Mouse (Mus musculus): ENCODE measurements at regions not wholly inside any gene's neighbourhood (a gene's known extent, or its start where the extent isn't known, plus 50 kb on each side); places are given as distances from the start of the nearest gene placed in this dataset.
A peak's percentile ranks its signal among the peaks of the same experiment; 100 is the strongest.

- no peak for DNase-seq (ENCODE audit: low spot score)
- H3K4me1 ChIP-seq (ENCODE audit: control insufficient read depth, insufficient read depth, low read length): no peaks in the 10 kb centered on the region
- H3K27ac ChIP-seq (replicated peaks; ENCODE audit: low read depth, low read length): no peak overlapping the region
- no peak overlapping the region for H3K4me3 ChIP-seq (replicated peaks; ENCODE audit: low read length)
- no peak for ATAC-seq (ENCODE audit: low FRiP score, low read depth)
- no peak overlapping the region for H3K9ac ChIP-seq (ENCODE audit: low read depth, low read length, severe bottlenecking)
- no peak for TF ChIP-seq POLR2A (IDR thresholded peaks at IDR 0.05; ENCODE audit: borderline replicate concordance, extremely low read depth, insufficient read depth, insufficient read length)
- H3K4me2 ChIP-seq (replicated peaks; ENCODE audit: low read depth, low read length, severe bottlenecking): no peak overlapping the region
- H3K27me3 ChIP-seq (ENCODE audit: control insufficient read depth, insufficient read depth, low read length): no peaks in the 10 kb centered on the region
- WGBS: 53% methylated on average over 3 of the region's 3 CpGs
- no peaks in the 10 kb centered on the region for H3K36me3 ChIP-seq (ENCODE audit: control insufficient read depth, insufficient read depth, low read length)
- no peaks in the 10 kb centered on the region for H3K9me3 ChIP-seq (ENCODE audit: control insufficient read depth, low read length)
Observed at GRCm38 (mm10) chr7:40752195-40752594, 145.9 kb upstream of the Vstm2b start.

GRCm38 (mm10) chr7:40753490-40753889 is 144.6 kb upstream of the Vstm2b start:
- no peak for ATAC-seq (ENCODE audit: low FRiP score, low read depth)
- Histone ChIP-seq H3K27me3 (ENCODE audit: control insufficient read depth, insufficient read depth, low read length) (no peaks in the 10 kb centered on the region), H3K27ac (replicated peaks; ENCODE audit: low read depth, low read length) (no peak overlapping the region), H3K4me1 (ENCODE audit: control insufficient read depth, insufficient read depth, low read length) (no peaks in the 10 kb centered on the region), H3K9ac (ENCODE audit: low read depth, low read length, severe bottlenecking) (no peak overlapping the region), H3K4me2 (replicated peaks; ENCODE audit: low read depth, low read length, severe bottlenecking) (no peak overlapping the region), H3K9me3 (ENCODE audit: control insufficient read depth, low read length) (no peaks in the 10 kb centered on the region), H3K36me3 (ENCODE audit: control insufficient read depth, insufficient read depth, low read length) (no peaks in the 10 kb centered on the region), H3K4me3 (replicated peaks; ENCODE audit: low read length) (no peak overlapping the region)
- WGBS: 54% methylated on average over 1 of the region's 1 CpGs
- peak; percentile 33 for DNase-seq (ENCODE audit: low spot score)
- TF ChIP-seq POLR2A (IDR thresholded peaks at IDR 0.05; ENCODE audit: borderline replicate concordance, extremely low read depth, insufficient read depth, insufficient read length): no peak

DNA sequence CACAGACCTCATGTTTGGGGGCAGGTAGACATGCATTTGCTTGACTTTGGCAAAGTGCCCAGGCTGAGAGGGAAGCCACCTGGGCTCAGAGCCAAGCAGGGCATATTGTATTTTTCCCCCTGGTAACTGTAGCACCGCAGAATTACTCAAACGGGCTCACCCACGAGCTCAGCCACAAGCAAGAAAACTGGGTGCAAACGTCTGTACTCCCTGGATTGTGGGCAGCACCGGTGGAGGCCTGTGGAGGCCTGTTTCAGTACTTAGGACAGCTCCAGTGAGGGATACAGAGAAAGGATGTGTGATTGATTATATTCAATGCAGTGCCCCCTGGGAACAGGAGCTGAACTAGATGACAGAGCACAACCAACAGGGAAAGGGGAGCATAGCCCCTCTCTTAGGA is 135.6 kb upstream of the Vstm2b start:
- WGBS: 3% methylated on average over 5 of the region's 5 CpGs
- DNase-seq (ENCODE audit: low spot score) (peak; percentile 70), ATAC-seq (ENCODE audit: low FRiP score, low read depth) (no peak)
- no peaks in the 10 kb centered on the region for H3K36me3 ChIP-seq (ENCODE audit: control insufficient read depth, insufficient read depth, low read length)
- no peak overlapping the region for H3K4me2 ChIP-seq (replicated peaks; ENCODE audit: low read depth, low read length, severe bottlenecking)
- H3K4me3 ChIP-seq (replicated peaks; ENCODE audit: low read length): no peak overlapping the region
- H3K9ac ChIP-seq (ENCODE audit: low read depth, low read length, severe bottlenecking): no peak overlapping the region
- H3K4me1 ChIP-seq (ENCODE audit: control insufficient read depth, insufficient read depth, low read length): no peaks in the 10 kb centered on the region
- no peak for TF ChIP-seq POLR2A (IDR thresholded peaks at IDR 0.05; ENCODE audit: borderline replicate concordance, extremely low read depth, insufficient read depth, insufficient read length)
- no peaks in the 10 kb centered on the region for H3K9me3 ChIP-seq (ENCODE audit: control insufficient read depth, low read length)
- H3K27ac ChIP-seq (replicated peaks; ENCODE audit: low read depth, low read length): no peak overlapping the region
- no peaks in the 10 kb centered on the region for H3K27me3 ChIP-seq (ENCODE audit: control insufficient read depth, insufficient read depth, low read length)

DNA sequence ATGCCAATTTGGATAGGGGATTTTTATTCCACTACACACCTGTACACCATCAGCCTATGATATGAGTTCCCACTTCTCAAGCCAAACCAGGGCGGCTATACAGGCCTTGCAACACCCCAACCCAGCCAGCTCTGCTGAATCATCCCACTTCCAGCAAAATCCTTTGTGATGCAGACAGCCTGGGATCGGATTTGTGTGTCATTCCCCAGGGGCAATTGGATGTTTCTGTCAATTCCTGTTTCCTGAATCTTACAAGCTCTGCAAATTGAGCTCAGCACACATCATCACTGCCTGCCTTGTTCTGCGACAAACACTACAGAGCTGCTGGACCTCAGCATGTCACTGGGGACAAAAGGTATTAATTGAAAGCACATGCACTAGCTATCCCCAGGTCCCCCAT is 132.0 kb upstream of the Vstm2b start:
- no peak overlapping the region for H3K4me2 ChIP-seq (replicated peaks; ENCODE audit: low read depth, low read length, severe bottlenecking)
- no peak for DNase-seq (ENCODE audit: low spot score)
- no peak overlapping the region for H3K9ac ChIP-seq (ENCODE audit: low read depth, low read length, severe bottlenecking)
- WGBS: 46% methylated on average over 3 of the region's 3 CpGs
- TF ChIP-seq POLR2A (IDR thresholded peaks at IDR 0.05; ENCODE audit: borderline replicate concordance, extremely low read depth, insufficient read depth, insufficient read length): no peak
- H3K27me3 ChIP-seq (ENCODE audit: control insufficient read depth, insufficient read depth, low read length): no peaks in the 10 kb centered on the region
- H3K36me3 ChIP-seq (ENCODE audit: control insufficient read depth, insufficient read depth, low read length): no peaks in the 10 kb centered on the region
- H3K27ac ChIP-seq (replicated peaks; ENCODE audit: low read depth, low read length): no peak overlapping the region
- no peaks in the 10 kb centered on the region for H3K9me3 ChIP-seq (ENCODE audit: control insufficient read depth, low read length)
- H3K4me3 ChIP-seq (replicated peaks; ENCODE audit: low read length): no peak overlapping the region
- H3K4me1 ChIP-seq (ENCODE audit: control insufficient read depth, insufficient read depth, low read length): no peaks in the 10 kb centered on the region
- ATAC-seq (ENCODE audit: low FRiP score, low read depth): no peak

GRCm38 (mm10) chr7:40776220-40776619 is 121.9 kb upstream of the Vstm2b start:
- Histone ChIP-seq H3K4me2 (replicated peaks; ENCODE audit: low read depth, low read length, severe bottlenecking) (no peak overlapping the region), H3K4me1 (ENCODE audit: control insufficient read depth, insufficient read depth, low read length) (no peaks in the 10 kb centered on the region), H3K4me3 (replicated peaks; ENCODE audit: low read length) (no peak overlapping the region), H3K27me3 (ENCODE audit: control insufficient read depth, insufficient read depth, low read length) (no peaks in the 10 kb centered on the region), H3K9ac (ENCODE audit: low read depth, low read length, severe bottlenecking) (no peak overlapping the region), H3K9me3 (ENCODE audit: control insufficient read depth, low read length) (no peaks in the 10 kb centered on the region), H3K27ac (replicated peaks; ENCODE audit: low read depth, low read length) (no peak overlapping the region), H3K36me3 (ENCODE audit: control insufficient read depth, insufficient read depth, low read length) (no peaks in the 10 kb centered on the region)
- 22% methylated on average over 4 of the region's 4 CpGs for WGBS
- DNase-seq (ENCODE audit: low spot score) (peak; percentile 28), ATAC-seq (ENCODE audit: low FRiP score, low read depth) (peak; percentile 34; the same call in 1 of the 2 replicates)
- TF ChIP-seq POLR2A (IDR thresholded peaks at IDR 0.05; ENCODE audit: borderline replicate concordance, extremely low read depth, insufficient read depth, insufficient read length): no peak

DNA sequence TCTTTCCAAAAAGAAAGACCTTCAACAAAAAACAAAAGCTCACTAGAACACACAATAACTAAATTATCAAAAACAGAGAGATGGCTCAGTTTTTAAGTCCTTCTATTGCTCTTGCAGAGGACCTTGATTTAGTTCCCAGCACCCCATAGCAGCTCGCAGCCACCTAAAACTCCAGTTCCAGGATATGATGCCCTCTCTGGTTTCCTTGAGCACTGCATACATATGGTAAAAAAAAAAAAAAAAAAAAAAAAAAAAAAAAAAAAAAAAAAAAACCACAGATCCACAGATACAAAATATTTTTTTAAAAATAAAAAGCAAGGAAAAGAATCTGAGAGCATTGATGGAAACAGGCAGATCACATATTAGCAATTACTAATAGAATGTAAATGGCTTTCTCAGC is 113.2 kb upstream of the Vstm2b start:
- Histone ChIP-seq H3K9ac (ENCODE audit: low read depth, low read length, severe bottlenecking) (no peak overlapping the region), H3K27ac (replicated peaks; ENCODE audit: low read depth, low read length) (no peak overlapping the region), H3K4me1 (ENCODE audit: control insufficient read depth, insufficient read depth, low read length) (no peaks in the 10 kb centered on the region), H3K36me3 (ENCODE audit: control insufficient read depth, insufficient read depth, low read length) (no peaks in the 10 kb centered on the region), H3K4me2 (replicated peaks; ENCODE audit: low read depth, low read length, severe bottlenecking) (no peak overlapping the region), H3K4me3 (replicated peaks; ENCODE audit: low read length) (no peak overlapping the region), H3K9me3 (ENCODE audit: control insufficient read depth, low read length) (no peaks in the 10 kb centered on the region), H3K27me3 (ENCODE audit: control insufficient read depth, insufficient read depth, low read length) (no peaks in the 10 kb centered on the region)
- DNase-seq (ENCODE audit: low spot score) (no peak), ATAC-seq (ENCODE audit: low FRiP score, low read depth) (no peak)
- 86% methylated on average over 1 of the region's 1 CpGs for WGBS
- TF ChIP-seq POLR2A (IDR thresholded peaks at IDR 0.05; ENCODE audit: borderline replicate concordance, extremely low read depth, insufficient read depth, insufficient read length): no peak

Measured in limb, embryonic 14.5 days (tissue).